Mouse (Mus musculus) spleen, adult 2 months (tissue): ENCODE data around the gene Pcbp1. TPM values are rescaled to one million over a fixed set of nuclear protein-coding genes. Genes with fewer than 3 reads are reported as not detected.

ENCODE experiments used
- DNase-seq, 2 experiments: peaks; one replicate each; pipeline versions ENCODE4 v3.0.0 to v3.0.0-alpha.2; 2012 to 2021; ENCODE audit warnings: low spot score in 2 of 2, low read depth in 1 of 2
- H3K27ac ChIP-seq: fragments of 200-500 bp; 2 replicates; pipeline ENCODE4 v1.5.1; 2012; ENCODE audit warnings: low read length, inconsistent platforms; ENCODE audit not compliant: insufficient read depth
- H3K27me3 ChIP-seq: fragments of 200-500 bp; 2 replicates; pipeline ENCODE4 v1.6.1; 2012; ENCODE audit warnings: mild to moderate bottlenecking, moderate library complexity, low read length, inconsistent platforms; ENCODE audit not compliant: control insufficient read depth, insufficient read depth
- H3K36me3 ChIP-seq: fragments of 200-500 bp; 2 replicates; pipeline ENCODE4 v1.6.1; 2012; ENCODE audit warnings: mild to moderate bottlenecking, low read length, inconsistent platforms; ENCODE audit not compliant: control insufficient read depth, insufficient read depth
- H3K4me1 ChIP-seq: fragments of 200-500 bp; 2 replicates; pipeline ENCODE4 v1.6.1; 2011; ENCODE audit warnings: inconsistent platforms; ENCODE audit not compliant: control insufficient read depth, insufficient read depth, insufficient read length
- H3K4me3 ChIP-seq: fragments of 200-500 bp; 2 replicates; pipeline ENCODE4 v1.5.1; 2011; ENCODE audit warnings: mild to moderate bottlenecking, inconsistent platforms; ENCODE audit not compliant: insufficient read depth, insufficient read length; ENCODE audit errors: extremely low read depth
- CTCF ChIP-seq: fragments of 200-500 bp; IDR thresholded peaks from 2 replicates; pipeline ENCODE4 v1.5.1; 2011; ENCODE audit warnings: mild to moderate bottlenecking, inconsistent platforms; ENCODE audit not compliant: insufficient read depth, insufficient read length, insufficient replicate concordance; ENCODE audit errors: extremely low read depth
- POLR2A ChIP-seq: fragments of 200-500 bp; IDR thresholded peaks from 2 replicates; pipeline ENCODE4 v1.6.1; 2011; ENCODE audit warnings: low read depth, low read length, inconsistent platforms
- WGBS: fragments of 180-500 bp; shearing (Covaris S2); methylation state at CpG from one replicate; pipeline ENCODE4 v1.1.7; 2018; 5-methylcytosine and 5-hydroxymethylcytosine counted together
- polyA plus RNA-seq: library from polyadenylated mRNA; depleted of rRNA; stranded (reverse); fragments of >200 nt; gene quantifications from 2 replicates; pipeline ENCODE4 v1.2.3, GENCODE M21; 2012

Pcbp1 gene
- polyA plus RNA-seq, 1 experiment = 166 TPM

DNA sequence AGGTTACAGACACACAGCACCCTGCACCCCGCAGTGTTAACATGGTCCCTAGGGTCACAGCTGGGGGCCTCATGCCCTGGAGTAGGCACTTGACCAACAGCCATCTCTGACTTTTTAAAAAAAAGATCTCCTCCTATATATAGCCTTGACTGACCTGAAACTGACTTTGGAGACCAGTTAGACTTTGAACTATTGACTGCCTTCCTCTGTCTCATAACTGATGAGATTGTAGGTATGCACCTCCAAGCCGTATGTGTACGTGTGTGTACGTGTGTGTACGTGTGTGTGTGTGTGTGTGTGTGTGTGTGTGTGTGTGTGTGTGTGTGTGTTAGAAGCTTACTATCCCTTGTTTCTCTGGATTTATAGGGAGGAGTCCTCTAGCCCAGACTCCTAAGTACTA is 44.2 kb downstream of the Pcbp1 start:
- H3K27ac ChIP-seq = no peak overlapping the region
- 92% methylated on average over 5 of the region's 5 CpGs for WGBS
- no peak overlapping the region for H3K4me3 ChIP-seq
- DNase-seq = no peak
- H3K27me3 ChIP-seq = no peaks in the 10 kb centered on the region
- no peaks in the 10 kb centered on the region for H3K36me3 ChIP-seq
- peaks cover 2% of the 10 kb centered on the region; the same call in 1 of the 2 replicates for H3K4me1 ChIP-seq
- TF ChIP-seq CTCF (no peak), POLR2A (no peak)

GRCm38 (mm10) chr6:86480189-86480831 is 45.8 kb downstream of the Pcbp1 start:
- Histone ChIP-seq H3K4me3 (peak overlapping the region; percentile 36), H3K27ac (peak overlapping the region; percentile 42; the same call in 1 of the 2 replicates), H3K36me3 (no peaks in the 10 kb centered on the region), H3K27me3 (no peaks in the 10 kb centered on the region), H3K4me1 (peaks cover 2% of the 10 kb centered on the region; the same call in 1 of the 2 replicates)
- WGBS = 33% methylated on average over 9 of the region's 9 CpGs
- no peak for DNase-seq
- TF ChIP-seq POLR2A (no peak; the same call in 1 of the 2 replicates), CTCF (no peak)

DNA sequence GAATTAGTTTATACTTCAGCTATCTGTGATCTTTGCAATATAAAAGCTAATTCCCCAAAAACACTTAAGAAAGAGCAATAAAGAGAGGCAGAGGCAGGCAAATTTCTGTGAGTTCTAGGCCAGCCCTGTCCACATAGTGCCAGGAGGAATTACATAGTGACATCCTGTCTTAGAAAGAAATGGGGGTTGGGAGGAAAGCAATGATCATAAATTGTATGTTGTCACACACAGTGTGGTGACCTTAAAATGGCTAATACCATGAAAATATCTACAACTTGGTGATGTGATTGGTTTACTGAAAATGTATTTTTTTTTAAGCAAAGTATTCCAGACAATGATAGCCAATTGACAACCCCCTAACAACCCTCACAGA is 46.3 kb downstream of the Pcbp1 start:
- no peak for DNase-seq
- TF ChIP-seq POLR2A (no peak), CTCF (no peak)
- no peak overlapping the region for H3K27ac ChIP-seq
- no peaks in the 10 kb centered on the region for H3K27me3 ChIP-seq
- H3K4me1 ChIP-seq = peaks cover 2% of the 10 kb centered on the region; the same call in 1 of the 2 replicates
- H3K36me3 ChIP-seq = no peaks in the 10 kb centered on the region
- no peak overlapping the region for H3K4me3 ChIP-seq

- H3K27ac ChIP-seq = no peak overlapping the region
- H3K4me3 ChIP-seq = no peak overlapping the region
- H3K27me3 ChIP-seq = no peaks in the 10 kb centered on the region
- no peaks in the 10 kb centered on the region for H3K36me3 ChIP-seq
- peaks cover 2% of the 10 kb centered on the region; the same call in 1 of the 2 replicates for H3K4me1 ChIP-seq
- 62% methylated on average over 3 of the region's 3 CpGs for WGBS
- no peak for DNase-seq
- no peak for TF ChIP-seq POLR2A
- no peak for TF ChIP-seq CTCF
These were observed 46.8 kb downstream of the Pcbp1 start for GRCm38 (mm10) chr6:86479311-86479710.

- Histone ChIP-seq H3K4me1 (peaks cover 9% of the 10 kb centered on the region), H3K27ac (no peak overlapping the region), H3K4me3 (no peak overlapping the region), H3K36me3 (no peaks in the 10 kb centered on the region), H3K27me3 (no peaks in the 10 kb centered on the region)
- WGBS = 76% methylated on average over 5 of the region's 5 CpGs
- no peak for TF ChIP-seq CTCF
- TF ChIP-seq POLR2A = no peak
- DNase-seq = no peak
These were observed 49.2 kb downstream of the Pcbp1 start for GRCm38 (mm10) chr6:86476931-86477330.

GRCm38 (mm10) chr6:86475462-86476167 is 50.5 kb downstream of the Pcbp1 start:
- TF ChIP-seq POLR2A = no peak
- TF ChIP-seq CTCF = no peak
- no peak for DNase-seq
- Histone ChIP-seq H3K36me3 (no peaks in the 10 kb centered on the region), H3K4me1 (peaks cover 11% of the 10 kb centered on the region), H3K27me3 (no peaks in the 10 kb centered on the region), H3K4me3 (no peak overlapping the region), H3K27ac (no peak overlapping the region)
- 82% methylated on average over 9 of the region's 9 CpGs for WGBS
